Mouse (Mus musculus) liver, embryonic 15.5 days (tissue): ENCODE measurements at regions not wholly inside any gene's neighbourhood (a gene's known extent, or its start where the extent isn't known, plus 50 kb on each side); places are given as distances from the start of the nearest gene placed in this dataset.

Source experiments
- ATAC-seq: fragments of 200-750 bp; cut with Nextera tagmentation; 2 replicates; pipeline ENCODE4 v1.8.0; 2017; ENCODE audit warnings: moderate number of reproducible peaks, mild to moderate bottlenecking, moderate library complexity; ENCODE audit not compliant: insufficient read depth
- H3K27ac ChIP-seq: fragments of 300-500 bp; sonication (generic); replicated peaks from 2 replicates; pipeline ENCODE4 v1.5.1; 2015; ENCODE audit warnings: mild to moderate bottlenecking, inconsistent platforms
- H3K27me3 ChIP-seq: fragments of 300-500 bp; sonication (generic); 2 replicates; pipeline ENCODE4 v1.6.1; 2015; ENCODE audit warnings: mild to moderate bottlenecking, inconsistent platforms
- H3K36me3 ChIP-seq: fragments of 300-500 bp; sonication (generic); replicated peaks from 2 replicates; pipeline ENCODE4 v1.6.1; 2015; ENCODE audit warnings: moderate library complexity, mild to moderate bottlenecking, inconsistent platforms
- H3K4me1 ChIP-seq: fragments of 300-500 bp; sonication (generic); replicated peaks from 2 replicates; pipeline ENCODE4 v1.6.1; 2015; ENCODE audit warnings: inconsistent platforms
- H3K4me2 ChIP-seq: fragments of 300-500 bp; sonication (generic); 2 replicates; pipeline ENCODE4 v1.6.1; 2015; ENCODE audit warnings: moderate library complexity, mild to moderate bottlenecking, inconsistent platforms
- H3K4me3 ChIP-seq: fragments of 300-500 bp; sonication (generic); replicated peaks from 2 replicates; pipeline ENCODE4 v1.5.1; 2015; ENCODE audit warnings: mild to moderate bottlenecking, inconsistent platforms
- H3K9ac ChIP-seq: fragments of 300-500 bp; sonication (generic); 2 replicates; pipeline ENCODE4 v1.6.1; 2015; ENCODE audit warnings: moderate library complexity, mild to moderate bottlenecking, inconsistent platforms
- H3K9me3 ChIP-seq: fragments of 300-500 bp; sonication (generic); replicated peaks from 2 replicates; pipeline ENCODE4 v1.6.1; 2016; ENCODE audit warnings: inconsistent platforms
- WGBS: fragments of 180-500 bp; shearing (Covaris S2); methylation state at CpG from one replicate; pipeline ENCODE4 v1.1.7; 2015; ENCODE audit warnings: mixed read lengths; ENCODE audit not compliant: insufficient replicate concordance; 5-methylcytosine and 5-hydroxymethylcytosine counted together

GRCm38 (mm10) chr4:110038696-110039095, 60.8 kb downstream of the Dmrta2 start:
- Histone ChIP-seq H3K4me1 (no peaks in the 10 kb centered on the region), H3K9ac (no peak overlapping the region), H3K27me3 (no peaks in the 10 kb centered on the region), H3K4me2 (no peak overlapping the region), H3K36me3 (no peaks in the 10 kb centered on the region), H3K27ac (no peak overlapping the region), H3K9me3 (no peaks in the 10 kb centered on the region), H3K4me3 (no peak overlapping the region)
- ATAC-seq = no peak
- WGBS = 42% methylated on average over 5 of the region's 5 CpGs

GRCm38 (mm10) chr4:110044851-110045618, 67.2 kb downstream of the Dmrta2 start:
- H3K4me3 ChIP-seq = no peak overlapping the region
- whole genome bisulfite sequencing = 57% methylated on average over 17 of the region's 17 CpGs

GRCm38 (mm10) chr4:110045651-110046269, 67.9 kb downstream of the Dmrta2 start:
- H3K36me3 ChIP-seq = no peaks in the 10 kb centered on the region
- H3K9me3 ChIP-seq = no peaks in the 10 kb centered on the region
- H3K27me3 ChIP-seq = peaks cover 2% of the 10 kb centered on the region; the same call in 1 of the 2 replicates
- 58% methylated on average over 12 of the region's 12 CpGs for WGBS
- no peak overlapping the region for H3K4me2 ChIP-seq
- H3K4me1 ChIP-seq = peaks cover 4% of the 10 kb centered on the region; the same call in 1 of the 2 replicates
- no peak overlapping the region for H3K27ac ChIP-seq
- no peak overlapping the region for H3K4me3 ChIP-seq
- H3K9ac ChIP-seq = no peak overlapping the region
- ATAC-seq = no peak

More at GRCm38 (mm10) chr4:110044851-110045618, 67.2 kb downstream of the Dmrta2 start:
- H3K4me2 ChIP-seq = no peak overlapping the region
- no peak overlapping the region for H3K27ac ChIP-seq
- no peaks in the 10 kb centered on the region for H3K36me3 ChIP-seq
- no peak overlapping the region for H3K9ac ChIP-seq
- no peaks in the 10 kb centered on the region for H3K27me3 ChIP-seq
- H3K4me1 ChIP-seq = no peaks in the 10 kb centered on the region
- H3K9me3 ChIP-seq = no peaks in the 10 kb centered on the region
- no peak for ATAC-seq

GRCm38 (mm10) chr4:110046270-110046651, 68.4 kb downstream of the Dmrta2 start:
- no peaks in the 10 kb centered on the region for H3K36me3 ChIP-seq
- ATAC-seq = no peak
- no peak overlapping the region for H3K27ac ChIP-seq
- no peak overlapping the region for H3K4me3 ChIP-seq
- peaks cover 9% of the 10 kb centered on the region for H3K4me1 ChIP-seq
- H3K9me3 ChIP-seq = no peaks in the 10 kb centered on the region
- H3K9ac ChIP-seq = no peak overlapping the region
- H3K27me3 ChIP-seq = peaks cover 7% of the 10 kb centered on the region
- no peak overlapping the region for H3K4me2 ChIP-seq
- WGBS = 71% methylated on average over 11 of the region's 11 CpGs

- 4% methylated on average over 40 of the region's 40 CpGs for WGBS
Measured at GRCm38 (mm10) chr4:110050393-110051280, 72.8 kb downstream of the Dmrta2 start.

GRCm38 (mm10) chr4:110051281-110051665, 73.4 kb downstream of the Dmrta2 start:
- Histone ChIP-seq H3K27me3 (peaks cover 21% of the 10 kb centered on the region), H3K4me3 (peak overlapping the region; percentile 30), H3K9ac (no peak overlapping the region), H3K4me1 (peaks cover 9% of the 10 kb centered on the region), H3K36me3 (no peaks in the 10 kb centered on the region), H3K9me3 (no peaks in the 10 kb centered on the region), H3K4me2 (peak overlapping the region; percentile 62), H3K27ac (no peak overlapping the region)
- no peak for ATAC-seq
- 7% methylated on average over 12 of the region's 12 CpGs for WGBS

More at GRCm38 (mm10) chr4:110050393-110051280, 72.8 kb downstream of the Dmrta2 start:
- Histone ChIP-seq H3K27me3 (peaks cover 21% of the 10 kb centered on the region), H3K27ac (no peak overlapping the region), H3K9me3 (no peaks in the 10 kb centered on the region), H3K36me3 (no peaks in the 10 kb centered on the region), H3K9ac (no peak overlapping the region), H3K4me3 (peak overlapping the region; percentile 30), H3K4me1 (peaks cover 9% of the 10 kb centered on the region), H3K4me2 (peak overlapping the region; percentile 62)
- peak; percentile 34; the same call in 1 of the 2 replicates for ATAC-seq

- Histone ChIP-seq H3K4me1 (peaks cover 9% of the 10 kb centered on the region), H3K9me3 (no peaks in the 10 kb centered on the region), H3K9ac (no peak overlapping the region), H3K27ac (no peak overlapping the region), H3K4me2 (no peak overlapping the region), H3K27me3 (peaks cover 21% of the 10 kb centered on the region), H3K4me3 (no peak overlapping the region), H3K36me3 (no peaks in the 10 kb centered on the region)
- WGBS = 38% methylated on average over 10 of the region's 10 CpGs
- ATAC-seq = no peak
Measured at GRCm38 (mm10) chr4:110051872-110052271, 74.0 kb downstream of the Dmrta2 start.

GRCm38 (mm10) chr4:110052998-110053397, 75.1 kb downstream of the Dmrta2 start:
- Histone ChIP-seq H3K36me3 (no peaks in the 10 kb centered on the region), H3K4me1 (peaks cover 9% of the 10 kb centered on the region), H3K9me3 (no peaks in the 10 kb centered on the region), H3K9ac (no peak overlapping the region), H3K4me2 (no peak overlapping the region), H3K27ac (no peak overlapping the region), H3K27me3 (peaks cover 21% of the 10 kb centered on the region), H3K4me3 (no peak overlapping the region)
- ATAC-seq = no peak
- WGBS = 69% methylated on average over 4 of the region's 4 CpGs

GRCm38 (mm10) chr4:110073836-110074235, 96.0 kb downstream of the Dmrta2 start:
- Histone ChIP-seq H3K27me3 (no peaks in the 10 kb centered on the region), H3K4me1 (no peaks in the 10 kb centered on the region), H3K4me2 (no peak overlapping the region), H3K9me3 (no peaks in the 10 kb centered on the region), H3K9ac (no peak overlapping the region), H3K36me3 (no peaks in the 10 kb centered on the region), H3K4me3 (no peak overlapping the region), H3K27ac (no peak overlapping the region)
- 50% methylated on average over 3 of the region's 3 CpGs for WGBS
- no peak for ATAC-seq

GRCm38 (mm10) chr4:110083371-110083770, 105.5 kb downstream of the Dmrta2 start:
- Histone ChIP-seq H3K4me1 (no peaks in the 10 kb centered on the region), H3K4me3 (no peak overlapping the region), H3K9ac (no peak overlapping the region), H3K9me3 (no peaks in the 10 kb centered on the region), H3K4me2 (no peak overlapping the region), H3K27me3 (no peaks in the 10 kb centered on the region), H3K36me3 (no peaks in the 10 kb centered on the region), H3K27ac (no peak overlapping the region)
- no peak for ATAC-seq
